In genomic region chr11:19965664-19966063, GRCm38 (mm10) we compare ENCODE assay signal across 9 mouse cellular contexts. TPM values are rescaled to one million over a fixed set of nuclear protein-coding genes. Genes with fewer than 3 reads are reported as not detected.
DNase-seq lines count a peak whose midpoint lies in the region; ATAC-seq and TF ChIP-seq lines count a peak whose summit lies in the region.
"Had no signal": no experiment of that assay in that cellular context is flagged by ENCODE, and none has a peak within 500 bp of the region (broad histone marks: within the 10 kb centered on the region; RNA-seq: fewer than 3 reads in every experiment).

No protein-coding gene starts in this region.

- TF ChIP-seq EP300 in heart, adult 2 months (IDR thresholded peaks at IDR 0.05; ENCODE audit: insufficient read depth, low read depth, low read length), result no peak

- no peak for TF ChIP-seq POLR2A in heart, adult 2 months (IDR thresholded peaks at IDR 0.05; ENCODE audit: insufficient read depth, low read depth, low read length)

- peaks cover 21% of the 10 kb centered on the region for H3K36me3 ChIP-seq in heart, adult 2 months (ENCODE audit: control insufficient read depth, insufficient read depth, low read length)
- no peaks in the 10 kb centered on the region for H3K36me3 ChIP-seq in kidney, embryonic 16.5 days (ENCODE audit: insufficient read depth, low read length)

- peaks cover 9% of the 10 kb centered on the region for H3K79me2 ChIP-seq in heart, adult 2 months (replicated peaks; ENCODE audit: control insufficient read depth, insufficient read depth, low read length)

- no peak overlapping the region for H3K9ac ChIP-seq in heart, adult 2 months (ENCODE audit: low read depth, low read length)
- no peak overlapping the region for H3K9ac ChIP-seq in kidney, embryonic 16.5 days (replicated peaks; ENCODE audit: low read length)

- intact Hi-C loops in heart, adult 2 months (cut with DNase I), result loop anchor here (1.0 to 2.0 kb wide), 2 partner anchors 8 to 19 kb away; no protein-coding TSS in a partner anchor

- 56% methylated on average over 4 of the region's 4 CpGs for WGBS in heart, adult 2 months
- 77% methylated on average over 4 of the region's 4 CpGs for WGBS in kidney, embryonic 16.5 days

- DNase-seq in heart, adult 2 months, result no peak
- no peak for DNase-seq in heart, adult 11 months
- no peak for DNase-seq in kidney, postnatal 36 days
- DNase-seq in natural killer cell, adult 2 months (ENCODE audit: low spot score in 2 of 2), result peak; percentile 47 to 60
- no peak for DNase-seq in cerebellum, postnatal 10 days
- no peak for DNase-seq in ovary, adult 18-20 months (ENCODE audit: low spot score)
- DNase-seq: right cerebral cortex, adult 18-20 months had no signal

- H3K9me3 ChIP-seq in kidney, embryonic 16.5 days (ENCODE audit: low read length), result no peaks in the 10 kb centered on the region

- H3K4me3 ChIP-seq in heart, adult 2 months, result peak overlapping the region; percentile 43
- no peak overlapping the region for H3K4me3 ChIP-seq in kidney, embryonic 16.5 days (ENCODE audit: low read length)

- no peak overlapping the region; the same call in 1 of the 2 replicates for H3K4me2 ChIP-seq in kidney, embryonic 16.5 days (replicated peaks; ENCODE audit: low read depth, low read length)

- no peaks in the 10 kb centered on the region for H3K27me3 ChIP-seq in heart, adult 2 months (ENCODE audit: control insufficient read depth, insufficient read depth, low read length)
- H3K27me3 ChIP-seq in kidney, embryonic 16.5 days (ENCODE audit: insufficient read depth, low read length), result no peaks in the 10 kb centered on the region

- H3K27ac ChIP-seq in heart, adult 2 months, result peak overlapping the region; percentile 86
- peak overlapping the region; percentile 65 for H3K27ac ChIP-seq in kidney, embryonic 16.5 days (ENCODE audit: low read length)

- H3K4me1 ChIP-seq in heart, adult 2 months (ENCODE audit: control insufficient read depth, insufficient read depth, low read length), result peaks cover 46% of the 10 kb centered on the region
- peaks cover 91% of the 10 kb centered on the region for H3K4me1 ChIP-seq in kidney, embryonic 16.5 days (ENCODE audit: insufficient read depth, low read length)

- no peak for ATAC-seq in kidney, embryonic 16.5 days (ENCODE audit: low FRiP score, low TSS enrichment)
- ATAC-seq in granulocyte monocyte progenitor cell, adult 5-6 weeks (replicated peaks; ENCODE audit: poor library complexity, severe bottlenecking), result peak; percentile 17; the same call in 1 of the 2 replicates

- TF ChIP-seq CTCF in heart, adult 2 months (IDR thresholded peaks at IDR 0.05), result no peak

RNA-seq across cellular contexts. Expression of gene Spred2, which starts 41.5 kb away (rescaled TPM):
- 10 to 100 TPM; 22.0 to 22.1 TPM for total RNA-seq in heart, adult 2 months (2021)
- 18.5 and 20.6 TPM in 2 replicates for polyA plus RNA-seq in heart, adult 2 months (2012; rRNA removed)
- 8.3 and 9.0 TPM in 2 replicates for polyA plus RNA-seq in kidney, embryonic 16.5 days (2015; fragmentation: Nextera tagmentation; extraction: Ambion mirVana)
- 16.8 and 19.4 TPM in 2 replicates for total RNA-seq in granulocyte monocyte progenitor cell, adult 5-6 weeks (2014; fragmentation: Nextera tagmentation)
- 4.6 and 6.8 TPM in 2 replicates for total RNA-seq in granulocyte monocyte progenitor cell, adult 5-6 weeks (2017)

Comparison
In these comparisons a context has a peak if more than half of its experiments do, and no peak if none do; other contexts are left out.
1. DNase-seq: peak in natural killer cell, adult 2 months (2 of 2); none in heart, adult 2 months (0 of 2), heart, adult 11 months (single experiment), kidney, postnatal 36 days (0 of 2), cerebellum, postnatal 10 days (0 of 2) and ovary, adult 18-20 months (single experiment).